Mouse (Mus musculus): ENCODE results near the gene Antxr2.

Antxr2 gene

DNA sequence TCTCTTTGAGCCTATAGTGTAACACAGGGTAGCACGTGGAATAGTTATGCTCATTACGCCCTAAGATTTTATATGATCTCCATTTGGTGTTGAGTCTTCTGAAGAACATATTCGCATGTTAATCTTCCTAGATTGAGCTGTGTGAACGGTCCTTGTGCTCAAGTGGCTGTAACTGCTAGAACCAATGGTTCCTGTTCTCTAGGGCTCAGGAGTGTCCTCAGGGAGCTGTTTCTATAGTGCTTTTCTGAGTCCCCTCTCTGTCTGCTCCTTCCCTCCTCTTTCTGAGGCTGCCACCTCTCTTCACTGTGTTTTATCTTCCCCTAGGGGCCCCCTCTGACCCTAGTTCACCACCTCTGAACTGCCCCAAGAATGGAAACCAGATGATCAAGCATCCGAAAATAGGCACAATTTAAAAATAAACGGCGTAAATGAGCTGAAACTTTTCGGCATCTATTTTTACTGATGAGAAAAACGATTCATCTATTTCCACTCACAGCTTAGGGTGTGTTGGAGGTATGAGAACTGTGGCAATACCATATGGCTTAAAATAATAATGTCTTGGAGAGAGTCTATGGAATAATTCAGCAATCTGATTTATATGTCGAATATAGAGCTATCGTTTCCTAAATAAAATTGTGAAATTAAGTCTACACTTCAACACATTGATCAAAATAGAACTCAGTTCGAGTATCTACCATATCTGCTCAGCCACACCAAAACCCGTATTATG is 124.1 kb downstream of the Antxr2 start:
- no peak for DNase-seq

DNA sequence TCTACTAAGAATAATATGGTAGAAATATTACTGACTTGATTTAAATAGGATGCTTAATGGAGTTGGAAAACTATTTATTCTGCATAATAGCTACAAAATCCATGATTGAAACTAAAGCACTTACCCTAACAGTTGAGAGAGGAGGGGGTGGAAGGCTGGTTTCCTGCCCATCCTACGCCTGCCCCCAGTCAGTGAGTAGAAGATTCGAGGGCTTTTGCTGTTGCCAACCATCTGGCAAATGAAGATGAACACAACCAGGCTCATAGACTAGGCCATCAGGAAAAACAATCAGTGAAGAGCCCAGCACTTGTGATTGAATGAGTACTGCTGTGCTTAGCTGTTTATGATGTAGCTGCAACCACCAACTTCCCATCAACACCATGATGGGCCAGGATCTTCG is 125.0 kb downstream of the Antxr2 start:
- no peak for DNase-seq

DNA sequence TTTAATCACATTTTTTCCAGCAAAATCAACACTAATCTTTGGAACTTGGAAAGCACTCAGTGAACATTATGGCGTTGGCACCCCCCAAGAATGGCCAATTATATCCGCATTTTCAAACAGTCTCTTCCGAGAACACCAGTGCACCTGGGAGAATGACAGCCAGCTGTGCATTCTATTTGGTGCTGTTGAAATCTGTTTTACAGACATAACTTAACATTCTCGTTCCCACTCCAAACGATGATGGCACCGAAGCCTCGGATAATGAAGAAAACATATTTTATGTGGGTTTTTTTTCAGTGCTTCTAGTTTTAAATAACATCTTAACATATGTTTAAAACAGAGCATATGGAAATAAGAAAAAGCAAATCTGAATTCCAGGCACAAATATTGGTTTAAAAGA is 129.7 kb downstream of the Antxr2 start:
- DNase-seq, result no peak

DNA sequence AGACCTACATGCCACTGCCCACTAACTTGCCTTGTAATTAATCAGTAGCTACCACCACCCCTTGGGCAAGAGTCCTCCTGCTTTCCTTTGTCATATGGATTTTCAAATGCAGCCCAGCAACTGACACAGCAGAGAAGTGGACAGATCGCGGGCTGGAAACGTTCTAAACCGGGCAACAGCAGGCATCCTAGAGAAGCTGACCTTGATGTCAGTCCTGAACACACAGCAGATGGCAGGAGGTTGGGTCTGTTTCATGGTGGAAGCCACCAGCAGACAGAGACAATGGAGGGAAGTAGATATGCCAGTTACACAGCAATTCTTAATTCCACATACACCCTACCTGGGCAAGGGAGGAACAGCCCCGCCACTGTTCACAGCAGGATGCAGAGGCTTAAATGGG is 131.5 kb downstream of the Antxr2 start:
- no peak for DNase-seq

DNA sequence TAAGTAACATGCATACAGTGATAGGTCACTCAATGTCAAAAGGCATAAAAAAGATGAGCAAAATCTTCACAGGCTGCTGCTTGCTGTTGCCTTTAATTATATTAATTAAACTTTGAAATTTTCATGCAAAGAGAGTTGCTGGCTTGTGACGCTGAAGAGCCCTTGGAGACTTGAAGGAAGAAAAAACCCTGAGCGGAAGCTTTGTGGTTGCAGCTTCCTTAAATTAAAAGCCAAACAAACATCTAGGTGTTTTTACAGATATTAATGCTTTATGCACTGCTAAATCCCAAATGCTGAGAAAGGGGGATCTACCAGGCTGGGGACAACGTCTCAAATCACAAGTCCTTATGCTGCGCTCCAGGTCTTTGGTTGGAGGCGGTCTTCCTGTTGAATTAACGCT is 145.4 kb downstream of the Antxr2 start:
- DNase-seq, result no peak

DNA sequence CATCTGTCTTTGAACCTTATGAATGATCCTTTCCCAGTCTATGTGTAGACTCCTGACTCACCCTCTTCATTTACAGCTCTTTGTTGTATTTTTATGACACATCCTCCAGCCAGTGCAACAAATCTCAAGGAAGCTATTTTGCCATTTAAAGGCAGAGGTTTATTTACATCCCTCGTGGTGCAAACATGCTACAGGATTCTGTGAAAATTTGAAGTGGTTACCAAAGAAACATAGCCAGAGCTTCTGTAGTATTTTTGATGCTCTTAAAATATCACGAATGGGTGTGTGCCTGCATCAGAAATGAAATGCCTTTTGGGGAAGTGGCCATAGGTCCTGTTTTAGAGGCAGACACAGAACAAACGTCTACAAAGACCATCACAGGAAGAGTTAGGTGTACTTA is 146.7 kb downstream of the Antxr2 start:
- no peak for DNase-seq

DNA sequence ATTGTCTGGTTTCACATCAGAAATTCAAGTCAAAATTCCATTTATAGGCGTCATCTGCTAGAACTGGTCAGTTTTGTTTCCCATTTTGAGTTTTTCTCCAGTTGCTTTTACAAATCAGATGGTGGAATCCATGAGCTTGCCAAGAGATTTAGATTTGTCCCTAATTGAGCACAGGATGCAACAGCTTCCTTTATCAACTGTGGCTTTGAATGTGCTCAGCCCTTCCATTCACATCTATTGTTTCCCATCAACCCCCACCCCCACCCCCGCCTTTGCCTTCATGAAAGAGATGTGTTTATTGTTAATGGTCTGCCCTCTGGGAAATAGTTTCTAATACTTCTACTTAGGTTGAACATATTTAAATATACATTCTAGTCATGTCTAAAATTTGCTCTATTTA is 149.4 kb downstream of the Antxr2 start:
- no peak for DNase-seq

DNA sequence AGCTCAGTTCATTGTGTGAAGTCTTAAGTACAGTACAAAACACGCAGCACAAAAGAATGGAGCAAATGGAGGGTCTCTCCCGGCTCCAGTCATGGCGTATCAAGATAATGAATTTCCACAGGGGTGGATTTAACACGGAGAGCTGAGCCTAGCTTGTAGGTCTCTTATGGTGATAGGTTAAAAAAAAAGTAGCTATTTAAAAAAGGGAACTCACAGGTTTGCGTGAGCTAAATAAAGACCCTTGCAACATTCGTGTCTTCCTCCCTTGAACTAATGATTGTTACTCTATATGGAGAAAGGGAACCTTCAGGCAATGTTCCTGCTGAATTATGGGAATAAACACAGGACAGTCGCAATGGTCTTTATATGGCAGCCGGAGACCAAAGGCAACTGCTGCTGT is 150.7 kb downstream of the Antxr2 start:
- DNase-seq, result no peak

DNA sequence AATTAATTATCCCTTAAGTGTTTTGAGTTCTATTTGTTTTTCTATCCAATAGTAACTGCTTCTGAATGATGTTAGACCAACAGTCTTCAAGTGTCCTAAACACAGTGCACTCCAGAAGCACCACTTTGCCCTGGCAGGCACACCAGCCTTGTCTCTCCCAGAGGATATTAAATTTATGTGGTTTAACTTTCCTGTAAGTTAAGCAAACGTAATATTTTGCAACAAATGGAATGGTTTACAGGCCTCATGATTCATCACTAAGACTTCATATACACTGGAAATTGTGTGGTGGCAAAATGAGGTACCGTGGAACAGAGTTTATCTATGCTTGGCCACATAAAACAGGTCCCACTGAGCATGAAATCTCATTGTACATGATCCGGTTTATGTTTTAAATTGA is 152.0 kb downstream of the Antxr2 start:
- DNase-seq, result no peak

DNA sequence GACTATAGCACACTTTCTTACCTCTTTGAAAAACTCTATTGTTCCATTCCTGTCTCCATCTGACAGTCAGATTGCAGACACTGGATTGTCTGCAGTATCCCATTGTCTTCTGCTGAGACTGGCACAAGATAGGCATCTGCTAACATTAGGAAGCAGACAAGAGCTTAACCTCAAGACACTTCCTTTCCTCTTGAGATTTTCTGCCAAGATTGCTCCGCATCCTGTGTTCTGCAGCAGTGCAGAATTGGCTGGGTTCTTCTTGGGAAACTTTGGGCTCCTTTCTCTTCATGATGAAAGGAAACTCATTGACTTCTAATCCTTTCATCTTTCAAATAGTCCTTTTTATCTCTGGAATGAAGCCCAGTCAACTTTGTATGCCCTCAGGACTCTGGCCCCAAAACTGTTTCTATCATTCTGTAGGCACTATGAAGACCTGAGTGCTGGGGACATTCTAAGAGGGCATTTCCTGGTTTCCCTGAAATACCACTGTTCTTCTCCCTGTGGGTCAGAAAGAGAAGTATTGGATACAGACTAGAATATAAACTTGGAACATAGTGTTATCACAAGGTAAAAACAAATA is 152.5 kb downstream of the Antxr2 start:
- DNase-seq, result no peak

DNA sequence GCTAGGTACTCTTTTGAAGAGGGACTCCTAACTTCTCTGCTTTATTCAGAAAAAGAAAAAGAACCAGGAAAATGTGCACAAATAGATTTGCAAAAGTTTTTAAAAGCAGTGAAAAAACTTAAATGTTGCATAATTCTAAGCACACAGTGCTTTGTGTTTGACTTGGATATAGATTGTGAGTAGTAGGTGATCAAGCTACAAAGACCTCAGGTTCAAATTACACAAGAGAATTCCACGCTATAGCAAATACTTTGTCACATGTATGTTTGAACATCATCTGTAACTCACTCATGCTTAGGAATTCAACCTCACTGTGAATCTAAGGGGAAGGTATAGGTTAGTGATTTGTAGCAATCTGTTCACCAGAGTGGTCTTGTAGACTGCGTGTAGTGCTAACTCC is 153.9 kb downstream of the Antxr2 start:
- no peak for DNase-seq

DNA sequence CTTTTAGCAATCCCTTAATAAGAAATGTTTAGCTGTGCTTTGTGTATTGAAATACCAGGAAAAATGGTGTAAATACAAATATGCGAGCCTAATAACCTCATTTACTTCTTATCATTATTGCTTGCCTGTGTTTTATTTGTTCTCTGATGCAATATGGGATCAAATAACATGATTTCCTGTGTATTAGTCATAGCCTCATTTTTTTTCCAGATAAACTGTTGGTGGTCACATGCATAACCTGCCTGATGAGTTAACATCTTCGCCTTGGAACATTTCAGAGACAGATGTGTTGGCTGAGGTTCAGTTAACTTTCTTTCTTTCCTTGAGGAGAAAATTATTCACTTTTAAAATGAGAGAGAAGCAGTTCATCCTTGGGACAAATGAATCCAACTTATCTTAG is 162.9 kb downstream of the Antxr2 start:
- no peak for DNase-seq

DNA sequence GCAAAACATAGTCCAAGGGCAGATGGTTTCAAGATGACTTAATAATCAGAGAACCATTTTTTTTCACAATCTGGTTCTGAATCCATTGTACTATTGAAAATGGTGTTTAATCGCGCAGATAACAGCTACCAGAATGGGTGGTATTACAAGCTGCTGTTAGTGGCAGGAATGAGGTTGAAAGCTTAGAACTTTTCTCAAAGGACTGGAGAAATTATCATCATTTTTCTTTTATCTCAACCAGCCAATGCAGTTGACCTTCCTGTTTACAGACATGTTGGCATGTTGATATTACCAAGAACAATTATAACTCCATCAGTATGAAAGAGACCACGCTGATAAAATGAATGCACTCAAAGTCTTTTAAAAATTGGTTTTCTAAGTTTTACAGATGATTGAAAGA is 163.9 kb downstream of the Antxr2 start:
- no peak for DNase-seq

DNA sequence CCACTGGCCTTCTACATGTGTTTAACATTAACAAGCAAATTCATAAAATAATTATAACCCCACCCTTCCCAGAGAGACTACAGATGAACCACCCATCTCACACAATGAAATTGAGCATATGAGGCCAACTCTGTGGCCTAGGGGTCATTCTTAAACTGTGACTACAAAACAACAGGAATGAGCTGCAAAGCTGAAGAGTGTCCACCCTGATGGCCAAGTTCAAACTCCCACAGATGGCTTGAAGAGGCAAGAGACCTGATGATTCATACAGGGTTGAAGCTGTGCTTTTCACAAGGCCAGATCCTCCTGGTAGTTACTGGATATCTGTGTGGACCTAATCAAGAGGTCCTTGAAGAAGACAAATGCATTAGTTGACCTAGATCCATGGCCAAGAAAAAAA is 173.7 kb downstream of the Antxr2 start:
- DNase-seq, result no peak

DNA sequence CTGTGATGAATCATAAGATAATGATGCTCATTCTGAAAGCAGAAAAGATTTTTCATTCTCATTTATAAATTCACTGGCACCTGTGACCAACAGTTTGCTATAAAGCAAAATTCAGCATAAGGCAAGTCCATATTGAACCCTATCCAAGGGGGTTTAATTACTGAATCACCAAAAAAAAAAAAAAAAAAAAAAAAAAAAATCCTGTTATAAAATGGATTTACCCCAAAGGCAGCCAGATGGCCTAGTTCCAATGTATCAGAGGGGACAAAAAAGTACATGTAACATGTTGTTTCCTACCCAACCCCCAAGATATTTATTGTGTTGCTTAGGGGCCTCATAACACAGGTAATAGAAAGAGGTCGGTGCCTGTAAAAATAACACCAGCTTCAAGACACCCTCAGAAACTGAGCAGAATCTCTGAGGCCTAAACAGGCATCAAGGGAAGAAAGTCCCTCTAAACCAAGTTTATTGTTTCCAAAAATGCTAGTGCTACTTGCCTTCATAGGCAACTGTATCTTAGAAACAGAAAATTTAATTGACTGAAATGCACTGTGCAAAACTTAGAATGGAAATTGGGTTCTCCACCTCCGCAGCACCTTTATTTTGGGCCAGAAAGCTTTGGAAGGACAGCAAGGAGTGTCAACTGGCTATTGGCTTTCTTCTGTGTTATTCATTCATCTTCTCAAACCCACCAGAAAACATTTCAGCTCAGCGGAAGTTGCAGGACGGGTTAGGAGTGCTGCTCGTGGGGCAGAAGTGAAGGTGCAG is 178.7 kb downstream of the Antxr2 start:
- DNase-seq, result no peak

DNA sequence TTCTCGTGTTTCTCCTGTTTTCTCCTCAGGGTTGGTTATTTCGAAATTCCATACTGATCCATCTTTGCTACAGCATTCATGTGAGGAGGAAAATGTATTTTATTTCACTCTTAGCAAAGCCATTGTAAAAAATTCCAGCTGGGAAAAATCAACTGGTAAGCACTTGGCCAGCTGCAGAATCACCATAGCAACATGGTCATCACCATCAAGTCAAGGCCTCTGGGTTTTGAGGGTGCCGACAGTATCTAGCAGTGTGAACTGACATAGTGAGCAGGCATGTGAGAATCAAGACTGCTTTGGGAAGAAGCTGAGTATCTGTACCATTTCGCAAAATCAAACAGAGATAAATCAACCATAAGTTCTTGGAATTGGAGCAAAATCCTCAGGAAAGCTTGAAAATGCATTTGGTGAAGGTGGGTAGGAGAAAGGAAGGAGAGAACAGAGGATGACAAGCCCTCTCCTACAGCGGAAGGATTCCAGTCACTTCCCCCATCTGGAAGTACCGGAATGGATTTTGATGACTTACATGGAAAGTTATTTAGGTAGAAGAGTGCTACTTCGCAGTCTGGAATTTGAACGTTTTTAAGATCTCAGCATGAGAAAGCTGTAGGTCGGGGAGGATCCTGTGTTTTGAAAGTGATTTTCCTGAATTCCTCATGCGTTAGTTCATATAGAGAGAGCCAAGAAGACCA is 183.5 kb downstream of the Antxr2 start:
- no peak for DNase-seq

DNA sequence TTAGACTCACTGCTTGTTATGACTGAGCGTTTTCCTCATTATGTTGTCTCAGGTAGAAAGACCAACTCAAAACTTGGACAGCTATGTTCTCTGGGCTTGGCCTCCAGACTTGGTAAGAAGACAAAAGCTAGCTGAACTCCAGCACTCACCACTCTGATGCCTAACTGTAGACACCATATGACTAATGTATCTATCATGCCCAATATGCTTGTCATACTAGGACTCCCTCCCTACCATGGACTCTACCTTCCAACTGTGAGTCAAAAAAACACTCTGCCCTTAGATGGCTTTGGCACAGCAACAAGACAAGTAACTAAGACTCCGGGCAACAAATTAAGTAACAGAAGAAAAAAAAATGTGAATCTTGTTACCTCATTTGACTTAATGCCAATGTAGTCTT is 184.3 kb downstream of the Antxr2 start:
- no peak for DNase-seq

DNA sequence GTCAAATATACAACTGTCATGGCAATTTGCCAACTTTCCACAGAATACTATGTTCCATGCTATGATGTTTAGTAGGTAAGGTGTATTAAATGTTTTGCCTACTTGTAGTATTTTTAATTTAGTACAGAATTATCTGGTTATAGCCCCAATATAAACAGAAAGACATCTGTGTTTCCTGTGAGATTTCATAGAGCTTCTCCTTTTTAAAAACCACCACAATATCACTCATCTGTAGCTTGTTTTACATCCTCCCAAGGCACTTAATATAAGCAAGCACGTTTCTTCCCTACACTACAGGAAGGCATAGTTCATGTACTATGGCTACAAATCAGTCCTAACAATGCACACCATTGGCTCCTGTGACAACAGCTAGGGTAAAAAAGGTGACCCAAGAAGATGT is 188.8 kb downstream of the Antxr2 start:
- no peak for DNase-seq

DNA sequence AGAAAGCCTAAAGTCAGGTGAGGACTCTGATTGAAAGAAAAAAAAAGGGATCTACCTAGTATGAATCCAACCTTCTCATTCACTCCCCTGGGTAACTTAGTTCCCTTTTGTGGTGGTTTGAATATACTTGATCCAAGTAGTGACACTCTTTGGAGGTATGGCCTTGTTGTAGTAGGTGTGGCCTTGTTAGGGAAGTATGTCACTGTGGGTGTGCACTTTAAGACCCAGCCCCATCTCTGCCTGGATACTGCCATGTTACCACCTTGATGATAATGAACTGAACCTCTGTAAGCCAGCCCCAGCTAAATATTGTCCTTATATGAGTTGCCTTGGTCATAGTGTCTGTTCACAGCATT is 190.9 kb downstream of the Antxr2 start:
- DNase-seq, result no peak

DNA sequence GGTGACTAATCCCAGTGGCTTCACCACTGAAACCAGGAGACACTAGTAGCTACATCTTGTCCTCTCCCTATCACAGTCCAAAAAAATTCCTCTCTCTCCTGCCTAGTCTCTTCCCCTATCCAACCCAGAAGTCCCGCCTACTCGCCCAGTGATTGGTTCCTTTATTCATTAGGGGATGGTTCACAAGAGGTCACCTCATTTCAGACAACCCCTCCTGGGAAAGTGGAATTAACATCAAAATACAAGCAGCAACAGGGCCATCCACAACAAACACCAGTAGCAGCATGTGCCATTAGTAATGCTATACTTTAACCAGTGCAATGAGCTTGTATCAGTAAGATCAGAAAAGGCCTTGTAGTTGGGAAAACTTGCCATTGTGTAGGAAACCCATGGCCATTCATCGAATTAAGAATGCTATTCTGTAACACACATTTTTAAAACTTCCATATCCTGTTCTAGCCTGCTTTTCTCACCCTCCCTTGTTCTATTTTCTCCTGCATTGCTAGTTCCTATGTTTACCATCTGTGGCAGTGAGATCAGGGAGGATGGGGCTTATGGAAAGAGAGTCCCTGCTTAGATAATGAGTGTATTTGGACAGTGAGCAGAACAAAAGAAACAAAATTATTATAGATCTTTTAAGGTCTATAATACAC is 191.4 kb downstream of the Antxr2 start:
- no peak for DNase-seq

DNA sequence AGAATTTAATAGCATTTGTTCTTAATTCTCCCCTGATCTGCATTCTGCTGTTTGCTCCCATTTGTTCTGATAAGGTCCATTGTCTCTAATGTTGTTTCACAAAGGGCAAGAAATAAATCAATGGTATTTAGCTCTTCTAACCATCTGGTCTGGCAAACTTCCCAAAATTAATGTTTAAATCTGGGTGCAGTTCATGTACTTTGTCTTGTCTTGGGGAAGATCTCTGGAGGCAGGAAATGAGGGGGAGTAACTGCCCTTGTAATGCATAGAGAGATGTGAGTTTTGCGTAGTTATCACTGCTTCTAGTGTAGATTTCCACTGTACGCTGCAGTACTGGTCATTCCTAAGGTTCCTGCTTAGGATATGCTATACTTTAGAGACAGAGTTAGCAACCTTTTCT is 193.5 kb downstream of the Antxr2 start:
- no peak for DNase-seq

DNA sequence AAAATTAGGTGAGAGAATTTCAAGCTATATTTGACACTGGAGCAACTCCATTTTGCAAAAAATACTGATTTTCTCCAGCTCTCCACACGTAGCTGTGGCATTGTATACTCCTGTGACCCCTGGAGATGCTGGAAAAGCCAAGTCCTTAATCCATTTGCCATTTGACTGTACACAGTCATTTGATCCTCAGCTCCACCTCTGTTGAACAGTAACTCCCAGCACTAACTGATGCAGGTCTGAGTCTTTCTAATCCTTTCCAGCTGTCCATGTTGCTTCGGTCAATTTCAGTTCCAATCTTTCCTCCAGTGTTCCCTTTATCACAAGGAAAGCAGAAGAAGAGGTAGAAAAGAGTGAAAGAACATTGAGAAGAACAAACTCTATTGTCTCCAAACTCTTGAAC is 195.4 kb downstream of the Antxr2 start:
- no peak for DNase-seq

DNA sequence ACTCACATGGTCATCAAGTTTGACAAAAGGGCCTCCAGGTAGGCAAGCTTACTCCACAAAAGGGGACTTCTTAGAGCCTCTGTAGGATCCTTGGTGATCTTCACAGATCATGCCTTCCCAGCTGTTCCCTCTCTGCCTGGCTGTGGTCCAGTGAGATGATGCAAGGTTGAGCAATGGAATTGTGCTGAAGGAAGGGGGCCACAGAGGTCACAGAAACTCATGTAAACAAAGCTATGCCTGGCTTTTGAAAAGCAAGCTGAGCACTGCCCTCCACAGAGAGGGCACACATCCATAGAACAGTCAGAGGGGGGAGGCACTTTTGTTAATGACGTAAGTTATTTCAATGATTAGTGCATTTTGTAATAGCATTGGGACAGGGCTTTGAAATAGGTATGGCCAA is 196.1 kb downstream of the Antxr2 start:
- DNase-seq, result no peak

All from thymus, postnatal 25 days (tissue).